Mouse (Mus musculus) lung, postnatal 0 days (tissue): ENCODE results near the gene Rbm42.

Source experiments
- CTCF ChIP-seq: IDR thresholded peaks from 2 replicates; pipeline ENCODE4 v1.5.1; 2016; ENCODE audit warnings: antibody characterized with exemption, mild to moderate bottlenecking
- EP300 ChIP-seq: IDR thresholded peaks from 2 replicates; pipeline ENCODE4 v1.6.1; 2016; ENCODE audit warnings: antibody characterized with exemption, mild to moderate bottlenecking, control low read depth

- TF ChIP-seq CTCF (no peak), EP300 (no peak)
These were observed 45.7 kb downstream of the Rbm42 start for GRCm38 (mm10) chr7:30604424-30604823.
